Mouse (Mus musculus) cortical plate, adult 2 months (tissue): ENCODE data around the gene Rabgef1.

Experiments used
- CTCF ChIP-seq: fragments of 200-500 bp; IDR thresholded peaks from 2 replicates; pipeline ENCODE4 v1.5.1; 2011; ENCODE audit warnings: mild to moderate bottlenecking, control low read depth, low read length; ENCODE audit not compliant: insufficient read depth; ENCODE audit errors: extremely low read depth
- POLR2A ChIP-seq: fragments of 200-500 bp; IDR thresholded peaks from 2 replicates; pipeline ENCODE4 v1.6.1; 2011; ENCODE audit warnings: mild to moderate bottlenecking, low read length, control low read depth; ENCODE audit not compliant: insufficient read depth; ENCODE audit errors: extremely low read depth

GRCm38 (mm10) chr5:130203948-130204347 lies 32.4 kb downstream of the Rabgef1 start:
- no peak for TF ChIP-seq POLR2A
- TF ChIP-seq CTCF = no peak
